Mouse (Mus musculus) myocyte (in vitro differentiated cells): ENCODE results near the gene Rrp12.

ENCODE experiments used
- CEBPB ChIP-seq: IDR thresholded peaks from 2 replicates; pipeline ENCODE4 v1.6.1; 2011; ENCODE audit warnings: mild to moderate bottlenecking, moderate library complexity; ENCODE audit not compliant: poor library complexity, insufficient read depth, severe bottlenecking
- POLR2A ChIP-seq: IDR thresholded peaks from one replicate; pipeline ENCODE4 v1.6.1; 2011; ENCODE audit warnings: low read depth, mild to moderate bottlenecking, control low read depth, moderate library complexity; ENCODE audit not compliant: insufficient read length
- POLR2AphosphoS2 ChIP-seq: IDR thresholded peaks from one replicate; pipeline ENCODE4 v1.6.1; 2011; ENCODE audit warnings: low read depth, control low read depth; ENCODE audit not compliant: insufficient read length
- USF1 ChIP-seq: IDR thresholded peaks from one replicate; pipeline ENCODE4 v1.6.1; 2011; ENCODE audit warnings: low read depth, mild to moderate bottlenecking, control low read depth, moderate library complexity

DNA sequence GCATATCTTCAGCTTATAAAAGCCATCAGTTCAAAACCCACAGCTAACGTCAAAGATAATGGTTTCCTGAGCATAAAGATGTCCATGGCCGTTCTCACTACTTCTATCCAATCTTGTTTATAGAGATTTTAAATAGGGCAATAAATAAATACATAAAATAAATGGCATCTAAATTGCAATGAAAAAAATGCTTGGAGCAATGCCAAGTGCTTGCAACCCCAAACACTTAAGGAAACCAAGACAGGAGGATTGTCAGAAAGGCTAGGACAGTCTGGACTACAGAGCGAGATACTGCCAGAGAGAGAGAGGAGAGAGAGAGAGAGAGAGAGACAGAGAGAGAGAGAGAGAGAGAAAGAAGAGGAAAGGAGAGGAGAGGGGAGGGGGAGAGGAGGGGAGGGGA is 69.4 kb downstream of the Rrp12 start:
- TF ChIP-seq POLR2A: no peak
- TF ChIP-seq POLR2AphosphoS2: no peak
- no peak for TF ChIP-seq USF1
- TF ChIP-seq CEBPB: no peak
